Mouse (Mus musculus): Measurements from ENCODE around the gene Hdac4.

The Hdac4 gene

DNA sequence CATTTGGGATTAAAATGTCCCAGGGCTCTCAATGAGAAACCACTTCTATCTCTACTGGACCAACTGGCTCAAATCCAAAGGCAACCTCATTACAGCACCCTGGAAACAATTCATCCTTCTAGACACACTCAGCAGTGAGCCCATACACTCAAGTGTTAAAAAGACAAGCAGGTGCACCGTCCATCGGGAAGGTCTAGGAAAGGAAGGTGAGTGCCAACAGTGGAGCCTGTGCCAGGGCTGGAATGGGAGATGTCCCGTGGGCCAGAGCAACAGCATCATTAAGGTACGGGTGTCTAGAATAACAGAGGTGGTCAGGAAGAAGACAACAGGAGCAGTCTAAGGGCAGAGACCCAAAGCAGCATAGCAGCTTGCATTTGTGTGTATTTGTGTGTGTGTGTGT is 173.5 kb downstream of the Hdac4 start:
- no peak for DNase-seq (ENCODE audit: low spot score)

DNA sequence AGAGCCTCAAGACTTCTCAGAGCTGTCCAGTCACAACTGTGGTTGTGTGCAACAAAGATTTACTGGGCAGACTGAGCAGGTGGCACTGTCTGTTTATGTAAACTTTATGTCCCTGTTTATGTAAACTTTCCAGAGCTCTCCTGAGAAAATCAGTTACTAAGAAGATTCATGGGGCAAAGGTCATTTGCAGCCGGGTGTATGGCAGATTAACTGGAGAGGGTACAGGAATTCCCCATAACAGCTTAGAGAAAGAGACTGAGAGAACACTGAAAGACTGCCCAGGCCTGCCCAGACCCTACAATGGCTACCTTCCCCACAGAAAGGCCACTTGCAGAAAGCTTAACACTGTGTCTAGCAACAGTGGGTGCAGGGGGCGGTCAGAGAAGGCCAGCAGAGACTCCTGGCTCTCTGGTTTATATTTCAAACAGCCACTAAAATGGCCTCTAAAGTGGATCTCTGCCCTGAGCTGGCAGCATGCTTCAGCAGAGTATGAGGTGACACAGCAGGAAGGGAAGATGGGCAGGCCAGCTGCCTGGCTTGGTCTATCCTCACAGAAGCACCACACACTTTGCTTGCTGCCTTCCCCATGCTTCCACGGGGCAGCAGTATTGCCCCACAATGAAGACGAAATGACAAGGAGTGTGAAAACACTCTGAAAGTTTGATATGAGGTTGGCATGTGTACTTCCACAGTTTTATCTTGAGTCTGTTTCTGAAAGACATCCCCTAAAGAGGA is 179.4 kb downstream of the Hdac4 start:
- DNase-seq (ENCODE audit: low spot score) = no peak

DNA sequence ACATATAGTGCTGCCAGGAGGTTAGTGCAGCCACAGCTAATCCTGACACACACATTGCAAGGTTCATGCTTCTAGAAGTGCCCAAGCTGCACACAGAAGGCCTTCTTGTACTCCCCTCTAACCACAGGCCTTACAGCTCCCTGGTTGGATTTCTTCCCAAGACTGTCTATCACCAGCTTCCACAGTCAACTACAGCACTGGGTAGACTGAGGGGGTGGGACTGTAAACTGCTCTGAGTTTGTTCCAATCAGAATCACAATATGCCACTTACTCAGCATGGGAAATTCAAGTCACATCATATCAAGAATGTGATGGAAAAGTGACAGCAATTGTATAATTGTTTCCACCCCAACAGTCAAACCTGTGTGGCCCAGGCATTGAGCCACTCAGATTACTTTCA is 180.2 kb downstream of the Hdac4 start:
- no peak for DNase-seq (ENCODE audit: low spot score)

DNA sequence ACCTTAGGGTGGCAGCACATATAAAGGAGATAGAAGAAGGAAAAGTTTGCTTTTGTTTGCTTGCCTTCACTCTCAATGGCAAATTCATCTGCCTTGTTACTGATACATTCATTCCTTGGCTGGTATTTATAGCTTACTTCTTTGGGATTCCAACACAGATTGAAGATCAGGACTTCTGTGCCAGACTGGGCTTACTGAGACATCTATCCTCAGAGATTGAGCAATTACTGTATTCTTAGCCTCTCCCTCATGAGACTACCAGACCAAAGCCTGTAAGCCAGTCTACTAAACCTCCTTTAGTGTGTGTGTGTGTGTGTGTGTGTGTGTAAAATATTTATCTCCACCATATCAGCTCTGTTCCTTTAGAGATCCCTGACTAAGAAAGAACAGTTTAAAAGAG is 181.0 kb downstream of the Hdac4 start:
- DNase-seq (ENCODE audit: low spot score) = no peak

DNA sequence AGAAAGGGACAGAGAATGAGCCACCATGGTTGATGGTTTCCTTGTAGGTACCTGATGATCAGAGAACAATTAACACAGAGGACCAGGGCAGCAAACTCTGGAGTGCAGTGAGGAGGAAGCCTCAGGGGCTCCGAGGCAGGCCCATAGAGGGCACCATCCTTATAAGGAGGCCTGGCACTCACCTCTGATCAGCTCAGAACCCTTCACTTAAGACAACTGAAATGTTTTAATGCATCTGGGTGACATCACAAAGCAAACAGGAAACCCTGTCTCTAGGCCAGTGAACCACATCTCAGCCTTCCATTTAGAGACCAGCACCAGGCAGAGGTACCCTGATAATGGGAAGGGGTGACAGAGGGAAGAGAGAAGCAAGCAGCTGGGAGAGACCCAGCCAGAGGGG is 188.8 kb downstream of the Hdac4 start:
- DNase-seq (ENCODE audit: low spot score) = no peak

DNA sequence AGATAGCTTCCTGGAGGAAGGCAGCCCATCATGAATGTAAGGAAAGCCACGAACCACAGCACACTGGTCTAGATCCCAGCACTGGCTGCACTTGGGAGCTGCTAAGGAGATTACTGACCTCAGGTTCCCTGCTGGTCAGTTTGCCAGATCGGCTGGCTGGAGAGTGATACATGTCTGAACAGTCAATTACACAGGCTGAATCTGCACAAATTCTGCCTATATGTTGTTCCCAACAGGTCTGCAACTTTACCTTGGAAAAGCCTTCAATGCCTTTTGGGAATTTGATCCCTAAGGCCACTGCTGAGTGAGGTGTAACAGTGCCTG is 189.9 kb downstream of the Hdac4 start:
- DNase-seq (ENCODE audit: low spot score) = no peak

DNA sequence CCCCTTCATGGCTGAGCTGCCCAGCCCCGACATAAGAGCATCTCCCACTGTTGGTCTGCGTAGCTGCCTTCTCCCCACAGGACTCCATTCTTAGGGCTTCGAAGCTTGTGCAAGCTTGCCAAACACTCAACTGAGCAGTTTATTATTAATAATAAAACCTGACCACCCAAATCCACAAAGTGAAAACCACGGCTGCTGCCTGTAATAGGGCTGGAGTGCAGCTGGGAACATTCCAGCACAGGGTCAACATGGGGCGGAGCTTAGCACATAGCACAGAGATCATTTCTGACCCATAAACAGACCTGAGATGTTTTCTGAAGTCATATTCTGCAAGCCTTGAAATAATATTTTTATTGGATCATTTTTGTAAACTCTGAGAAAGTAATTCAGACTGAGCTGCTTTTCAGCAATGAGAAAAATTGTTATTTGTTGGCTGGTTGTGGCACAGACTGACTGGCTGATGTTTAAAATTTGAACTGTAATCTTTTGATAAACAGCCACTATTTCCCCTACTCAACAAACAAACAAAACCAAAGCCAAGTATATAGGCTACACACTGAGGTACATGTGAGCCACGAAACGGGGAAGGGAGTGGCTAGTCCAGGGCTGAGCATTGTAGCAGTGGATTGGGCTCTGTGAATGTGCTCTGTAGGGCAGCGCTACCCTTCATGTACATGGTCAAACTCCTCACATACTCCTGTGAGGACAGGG is 190.4 kb downstream of the Hdac4 start:
- DNase-seq (ENCODE audit: low spot score) = no peak

DNA sequence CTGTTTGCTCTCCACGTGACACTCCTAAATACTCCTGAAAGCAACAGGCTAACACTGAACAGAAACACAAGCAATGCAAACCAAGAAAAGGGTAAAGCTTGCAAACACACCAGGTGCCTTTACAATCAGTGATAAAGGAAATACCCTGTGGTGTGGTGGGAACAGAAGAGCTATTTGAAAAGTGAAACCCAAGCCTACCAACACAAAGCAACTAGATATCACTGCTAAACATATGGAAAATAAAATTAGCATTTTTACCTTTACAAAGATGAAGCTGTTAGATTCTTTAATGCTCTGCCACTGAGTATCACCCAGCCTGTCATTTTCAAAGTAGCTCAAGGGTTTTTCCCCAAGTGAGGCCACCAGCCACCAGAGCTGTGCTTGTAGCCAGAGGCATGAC is 191.4 kb downstream of the Hdac4 start:
- no peak for DNase-seq (ENCODE audit: low spot score)

DNA sequence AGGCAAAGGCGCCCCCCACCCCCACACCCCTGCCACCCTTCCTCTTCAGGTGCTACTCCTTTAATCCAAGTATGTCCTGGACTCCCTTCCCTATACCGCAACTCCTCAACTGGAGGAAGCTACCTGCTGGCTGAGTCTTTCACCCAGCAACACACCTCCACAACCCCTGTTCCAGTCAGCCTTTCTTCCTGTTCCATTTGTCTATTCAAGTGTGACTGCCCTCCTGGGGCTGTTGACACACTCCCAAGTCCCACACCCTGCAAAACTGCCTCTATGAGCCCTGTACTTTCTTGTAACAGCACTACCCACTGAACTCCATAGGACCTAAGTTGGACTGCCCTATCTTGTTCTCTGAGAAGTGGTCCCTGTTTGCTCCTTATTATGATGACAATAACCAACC is 195.3 kb downstream of the Hdac4 start:
- DNase-seq (ENCODE audit: low spot score) = no peak

DNA sequence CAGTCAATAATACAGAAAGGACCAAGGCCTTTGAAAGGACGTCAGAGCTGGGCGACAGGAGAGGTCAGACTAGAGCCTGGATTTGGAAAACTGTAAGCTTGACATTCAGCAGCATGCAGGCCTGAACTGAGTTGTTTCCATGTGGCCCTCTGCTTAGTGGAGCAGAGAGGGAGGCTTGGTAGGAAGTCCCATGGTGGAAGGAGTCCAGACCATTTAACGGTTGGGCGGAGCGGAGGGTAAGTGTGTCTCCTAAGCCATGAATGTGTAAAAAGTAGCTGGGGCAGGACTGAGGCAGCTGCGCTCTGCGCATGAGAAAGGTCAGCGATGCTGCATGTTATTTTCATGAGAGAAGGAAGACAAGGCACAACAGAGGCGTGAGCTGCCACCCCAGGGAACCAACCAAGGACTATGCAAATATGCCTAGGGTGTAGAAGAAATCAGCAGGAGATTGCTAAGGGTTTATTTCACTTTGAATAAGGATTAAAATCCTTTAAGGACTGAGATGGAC is 201.8 kb downstream of the Hdac4 start:
- DNase-seq (ENCODE audit: low spot score) = no peak

DNA sequence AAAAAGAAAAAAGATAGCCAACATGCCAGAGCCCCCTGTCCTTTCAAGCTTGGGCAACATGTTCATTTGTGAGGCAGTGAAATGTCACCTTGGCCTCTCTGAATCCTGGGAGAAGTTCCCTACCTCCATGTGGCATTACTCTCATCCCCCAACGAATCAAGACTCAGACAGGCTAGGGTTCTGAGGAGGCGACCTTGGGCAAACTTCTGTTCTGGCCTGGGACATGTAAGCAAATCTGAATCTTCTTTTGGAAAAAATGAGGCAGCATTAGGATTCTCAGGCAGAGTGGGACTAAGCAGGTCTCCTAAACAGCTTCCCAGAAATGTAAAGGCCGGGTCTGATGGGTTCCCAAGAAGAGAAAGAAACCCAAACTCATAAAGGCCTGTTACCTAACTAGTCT is 202.8 kb downstream of the Hdac4 start:
- DNase-seq (ENCODE audit: low spot score) = no peak

DNA sequence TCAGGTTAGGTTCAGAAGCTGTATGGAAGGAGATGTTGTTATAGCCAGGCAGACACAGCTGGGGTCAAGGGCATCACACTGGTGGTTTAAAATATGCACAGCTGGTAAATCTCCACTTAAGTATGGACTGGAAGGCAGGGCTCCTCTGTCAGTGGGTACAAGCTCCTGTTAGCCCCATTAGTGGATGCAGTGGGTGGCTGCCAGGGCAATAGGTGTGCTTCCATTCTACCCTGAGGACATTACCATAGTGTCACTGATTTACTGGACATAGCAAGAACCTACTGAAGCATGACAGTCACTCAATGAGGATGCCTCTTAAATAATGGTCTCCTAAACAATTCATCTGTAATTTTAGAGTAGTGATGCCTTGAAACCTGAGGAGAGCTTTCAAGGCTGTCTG is 203.9 kb downstream of the Hdac4 start:
- DNase-seq (ENCODE audit: low spot score) = no peak

DNA sequence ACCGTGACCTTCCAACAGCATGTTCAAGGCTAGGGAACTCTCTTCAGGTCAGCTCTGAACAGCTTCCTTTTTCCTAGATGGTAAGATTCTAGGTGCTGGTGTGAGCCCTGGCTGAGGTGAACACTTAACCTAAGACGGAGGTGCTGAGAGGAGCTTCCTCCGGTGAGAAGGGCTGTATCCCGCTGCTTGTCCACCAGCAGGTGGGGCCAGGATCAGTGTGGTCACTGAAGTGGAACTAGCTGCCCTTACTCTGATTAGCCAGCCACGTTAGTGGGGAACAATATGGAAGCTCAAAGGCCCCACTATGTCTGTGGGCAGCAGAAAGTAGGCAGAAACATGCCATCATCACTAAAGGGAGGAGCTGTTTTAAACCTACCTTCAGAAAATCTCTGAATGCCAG is 204.6 kb downstream of the Hdac4 start:
- DNase-seq (ENCODE audit: low spot score) = no peak

DNA sequence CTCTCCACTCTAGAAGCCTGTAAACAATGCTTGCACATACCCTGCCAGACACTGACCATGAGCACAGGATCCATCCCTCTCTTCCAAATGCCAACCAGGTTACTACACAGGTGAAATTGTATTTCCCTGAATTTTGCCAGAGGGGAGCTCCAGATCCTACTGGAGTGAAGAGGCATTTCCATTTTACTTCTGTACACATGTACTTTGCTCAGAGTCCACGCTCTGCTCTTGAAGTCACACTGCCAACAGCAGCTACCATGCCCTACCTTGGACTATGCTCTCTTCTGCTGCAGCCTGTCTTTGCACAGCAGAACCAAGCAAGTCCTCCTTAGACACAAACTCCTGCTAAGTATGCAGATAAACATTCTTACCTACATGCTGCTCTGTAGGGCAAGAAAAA is 206.6 kb downstream of the Hdac4 start:
- no peak for DNase-seq (ENCODE audit: low spot score)

DNA sequence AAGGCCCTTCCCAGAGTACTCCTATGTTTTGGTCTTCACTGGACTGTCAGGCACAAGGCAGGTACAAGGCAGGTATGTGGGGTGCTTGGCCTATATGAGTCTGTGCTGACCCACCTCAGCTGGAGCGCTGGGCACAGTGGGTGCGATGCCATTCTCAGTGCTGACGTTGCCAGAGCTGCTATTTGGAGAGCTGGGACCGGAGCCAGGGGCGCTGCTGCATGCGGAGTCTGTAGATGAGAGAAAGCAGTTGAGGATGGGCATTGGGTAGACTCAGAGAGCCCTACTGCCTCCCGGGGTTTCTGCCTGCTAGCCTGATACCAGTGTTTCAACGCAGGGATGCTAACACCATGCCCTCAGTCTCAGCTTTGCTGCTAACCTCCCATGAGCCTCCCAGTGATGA is 208.1 kb downstream of the Hdac4 start:
- DNase-seq (ENCODE audit: low spot score) = no peak

DNA sequence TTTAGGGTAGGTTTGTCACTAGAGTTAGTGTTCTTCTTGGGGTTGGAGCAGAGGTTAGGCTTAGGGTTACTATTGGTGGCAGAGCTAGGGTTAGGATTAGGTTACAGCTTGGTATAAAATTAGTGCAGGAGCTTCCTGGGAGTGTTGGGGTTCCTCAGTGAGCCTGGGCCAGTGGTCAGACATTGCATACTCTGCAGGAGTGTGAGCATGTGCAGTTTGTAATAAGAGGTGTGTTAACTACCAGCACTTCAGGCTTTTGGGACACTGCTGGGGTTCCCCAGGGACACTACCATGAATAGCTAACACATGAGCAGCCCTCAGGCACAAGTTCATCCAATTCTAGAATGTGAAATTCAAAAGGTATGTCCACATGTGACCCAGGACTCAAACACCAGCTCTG is 209.7 kb downstream of the Hdac4 start:
- no peak for DNase-seq (ENCODE audit: low spot score)

DNA sequence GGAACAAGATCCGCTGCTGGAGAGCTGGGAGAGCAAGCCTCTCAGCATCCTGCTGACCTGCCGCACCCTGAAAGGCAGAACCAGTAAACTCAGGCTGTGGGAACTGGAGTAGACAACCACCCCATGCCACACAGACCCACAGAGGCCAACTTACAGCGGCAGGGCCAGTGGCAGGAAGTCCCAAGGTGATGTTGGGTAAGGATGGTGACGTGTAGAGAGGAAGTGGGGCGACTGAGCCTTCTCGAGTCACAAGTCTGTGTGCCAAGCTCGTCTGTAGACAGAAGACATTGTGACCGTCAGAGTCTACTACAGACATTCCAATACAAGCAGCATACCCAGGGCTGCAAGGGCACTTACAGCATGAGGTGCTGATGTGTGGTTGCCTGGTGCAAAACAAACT is 211.0 kb downstream of the Hdac4 start:
- DNase-seq (ENCODE audit: low spot score) = no peak

DNA sequence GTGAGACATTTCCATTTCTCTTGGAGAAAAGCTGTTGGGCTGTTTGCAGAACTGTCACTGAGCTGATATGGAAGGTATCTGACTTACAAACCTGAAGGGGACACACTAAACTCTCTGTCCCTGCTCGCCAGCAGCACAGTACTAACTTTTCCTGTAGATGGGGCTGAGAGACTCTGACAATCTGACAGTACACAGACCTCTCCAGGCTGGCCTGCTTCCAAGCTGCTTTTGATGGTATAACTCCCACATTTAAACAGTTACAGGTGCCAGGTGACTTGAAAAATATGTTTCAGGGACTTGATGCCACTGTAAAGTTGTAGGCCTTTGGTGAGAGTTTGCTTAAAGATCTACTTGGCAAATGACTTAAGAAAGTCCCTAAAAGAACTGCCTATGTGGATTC is 214.1 kb downstream of the Hdac4 start:
- DNase-seq (ENCODE audit: low spot score) = no peak

DNA sequence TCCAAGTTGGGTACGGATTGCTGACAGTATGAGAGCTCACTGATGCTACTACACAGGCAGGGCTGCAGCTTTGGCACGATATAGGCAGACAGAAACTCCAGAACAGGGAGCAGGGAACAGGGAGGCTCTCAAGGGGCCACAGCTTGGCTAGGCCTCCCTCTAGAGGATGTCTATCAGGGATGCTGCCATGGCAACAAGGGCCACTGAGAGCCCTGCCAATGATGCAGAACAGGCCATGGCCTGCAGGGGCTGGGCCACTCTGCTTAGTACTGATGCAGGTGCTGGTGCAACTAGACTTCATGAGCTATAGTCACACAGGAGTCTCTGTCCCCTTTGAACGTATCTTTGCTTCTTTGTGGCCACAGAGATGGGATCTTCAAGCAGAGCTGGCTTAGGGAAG is 217.1 kb downstream of the Hdac4 start:
- no peak for DNase-seq (ENCODE audit: low spot score)

DNA sequence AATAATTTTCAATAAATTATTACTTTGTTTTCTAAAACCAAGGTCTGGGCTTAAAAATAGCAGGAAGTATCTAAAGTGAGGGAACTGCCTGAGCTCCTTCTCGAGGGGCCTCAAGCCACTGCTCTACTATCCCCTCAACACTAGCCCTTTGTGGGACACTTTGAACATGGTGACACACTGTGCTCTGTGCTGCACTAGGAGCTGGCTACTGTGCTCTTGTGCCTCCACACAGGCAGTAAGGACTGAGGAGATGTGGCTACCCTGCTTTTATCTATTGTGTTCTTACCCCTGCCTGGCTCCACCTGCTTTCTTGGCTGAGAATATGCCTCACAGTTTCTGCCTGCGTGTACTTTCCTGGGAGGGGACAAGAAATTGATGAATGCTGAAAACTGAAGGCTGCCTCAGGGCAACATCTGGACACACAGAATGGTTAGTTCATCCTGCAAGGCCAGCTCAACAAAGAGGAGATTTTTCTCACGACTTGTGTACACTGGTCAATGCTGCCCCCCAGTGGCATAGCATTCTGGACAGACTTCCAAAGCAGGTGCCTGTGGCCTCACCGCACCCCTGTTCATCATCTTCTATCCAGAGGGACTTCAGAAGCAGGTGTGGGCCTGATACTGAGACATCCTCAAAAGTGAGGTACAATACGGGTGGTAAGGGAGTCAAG is 226.7 kb downstream of the Hdac4 start:
- no peak for DNase-seq (ENCODE audit: low spot score)

DNA sequence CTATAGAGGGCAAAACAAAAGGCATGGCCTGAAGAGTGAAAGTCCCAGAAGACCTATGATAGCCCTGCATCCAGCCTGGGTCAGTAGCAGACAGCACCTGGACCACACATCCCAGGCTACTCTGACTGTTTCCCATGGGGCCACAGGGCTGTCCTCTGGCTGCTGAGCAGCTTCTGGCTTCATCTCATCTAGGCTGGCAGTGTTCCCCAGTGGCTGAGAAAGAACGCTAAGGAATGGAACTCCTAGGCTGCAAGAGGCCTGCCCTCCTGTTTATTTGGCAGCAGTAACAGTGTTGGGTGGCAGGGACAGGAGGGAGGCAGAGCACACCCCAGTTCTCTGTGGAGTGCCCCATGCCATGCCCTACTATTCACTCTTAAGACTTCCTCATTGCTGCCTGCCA is 228.5 kb downstream of the Hdac4 start:
- no peak for DNase-seq (ENCODE audit: low spot score)

DNA sequence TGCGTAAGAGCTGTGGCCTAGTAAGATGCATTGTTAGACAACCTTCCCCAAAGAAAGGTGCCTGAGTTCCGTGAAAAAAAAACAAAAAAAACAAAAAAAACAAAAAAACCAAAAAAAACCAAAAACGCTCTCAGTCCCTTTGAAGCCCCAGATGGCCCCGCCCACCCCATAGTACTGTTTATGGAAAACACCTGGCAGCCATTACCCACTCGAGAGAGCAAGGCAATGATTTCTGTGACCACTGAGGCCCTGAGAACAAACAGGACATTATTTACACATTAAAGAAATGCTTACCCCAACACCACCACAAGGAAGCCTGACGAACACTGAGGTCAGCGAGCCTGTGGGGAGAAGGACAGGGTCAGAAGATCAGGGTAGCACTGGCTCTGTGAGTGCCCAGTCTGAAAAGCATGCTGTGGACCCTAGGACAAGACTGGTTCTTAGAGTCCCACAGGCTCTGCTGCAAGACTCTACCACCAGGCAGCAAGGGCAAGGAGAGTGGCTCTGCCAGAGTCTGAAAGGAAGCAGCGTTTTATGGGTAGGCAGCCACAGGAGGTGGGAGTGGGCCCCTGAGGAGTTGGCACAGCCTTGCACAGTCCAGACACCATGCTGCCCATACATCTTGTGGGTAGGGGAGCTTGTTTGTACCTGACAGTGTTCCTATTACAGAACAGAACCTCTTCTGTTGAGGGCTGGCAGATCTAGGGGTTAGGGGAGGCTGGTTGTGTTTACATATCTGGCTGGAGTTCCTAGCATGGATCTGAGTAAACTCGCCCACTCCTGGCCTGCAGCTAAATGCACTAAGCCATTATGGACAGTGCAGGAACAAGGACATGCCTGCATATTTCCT is 230.8 kb downstream of the Hdac4 start:
- no peak for DNase-seq (ENCODE audit: low spot score)

DNA sequence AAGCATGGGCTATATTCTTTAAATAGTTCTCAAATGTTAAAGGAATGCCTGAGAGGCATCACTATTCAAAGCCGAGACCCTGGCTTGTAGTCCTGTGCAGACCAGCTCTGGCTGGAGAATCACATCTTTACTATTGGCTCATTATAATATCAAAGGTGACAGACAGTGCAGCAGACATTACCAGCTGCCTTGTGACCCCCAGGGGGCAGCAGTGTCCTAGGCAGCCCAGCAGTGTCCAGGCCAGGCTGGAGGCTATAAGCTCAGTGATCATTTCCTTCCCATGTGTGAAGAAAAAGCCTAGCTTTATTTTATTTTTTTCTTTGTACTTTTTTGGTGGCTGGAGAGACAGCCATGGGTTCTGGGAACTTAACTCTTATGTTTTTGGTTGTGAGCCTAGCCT is 233.2 kb downstream of the Hdac4 start:
- no peak for DNase-seq (ENCODE audit: low spot score)

Measured in layer of hippocampus, adult 9-10 months (tissue).